Mouse (Mus musculus): ENCODE data around the gene Slc9a8.
"Not testable (repeated sequence)": the region's sequence is repeated elsewhere in the genome, so short reads cannot be mapped to it uniquely, and the experiment has no call there.

The Slc9a8 gene

DNA sequence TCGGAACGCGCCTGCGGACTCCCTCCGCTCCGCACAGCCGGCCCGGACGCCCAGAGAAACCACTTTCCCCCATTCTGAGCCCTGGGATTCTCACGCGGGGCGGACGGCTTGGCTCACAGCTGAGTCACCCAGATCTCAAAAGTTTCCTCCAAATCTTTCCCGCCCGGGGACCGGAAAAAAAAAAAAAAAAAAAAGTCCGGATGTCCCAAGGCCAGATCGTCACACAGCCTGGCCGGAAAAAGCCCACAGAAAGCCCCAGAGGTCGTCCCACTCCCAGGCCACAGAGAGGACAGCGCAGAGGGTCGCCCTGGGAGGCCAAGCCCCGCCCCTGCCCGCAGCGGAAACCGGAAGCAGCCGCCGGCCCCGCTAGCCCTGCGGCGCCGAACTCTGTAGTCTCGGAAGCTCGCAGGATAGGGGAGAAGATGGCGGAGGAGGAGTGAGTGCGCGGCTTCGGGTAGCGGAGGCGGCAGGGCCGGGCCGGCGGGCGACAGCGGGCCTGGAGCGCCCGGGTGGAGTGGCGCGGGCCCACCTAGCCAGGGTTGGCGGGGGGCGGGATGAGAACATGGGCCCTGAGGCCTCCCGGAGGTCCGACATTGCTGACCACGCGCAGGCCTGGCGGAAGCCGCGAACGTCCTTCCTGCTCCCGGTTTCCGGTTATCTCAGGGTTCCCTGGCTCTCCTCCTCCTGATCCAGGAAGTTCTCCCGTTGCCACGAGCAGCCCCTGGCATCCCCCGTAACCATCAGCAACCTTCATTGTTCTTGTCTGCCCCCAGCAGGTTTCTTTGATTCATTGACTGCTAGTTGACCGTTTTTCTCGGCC, at the start of gene Slc9a8:
TSS of gene Slc9a8 (plus strand) at position 383 of the 820 bp plus-strand sequence.
- peak; percentile 96 for DNase-seq (ENCODE audit: low spot score)

DNA sequence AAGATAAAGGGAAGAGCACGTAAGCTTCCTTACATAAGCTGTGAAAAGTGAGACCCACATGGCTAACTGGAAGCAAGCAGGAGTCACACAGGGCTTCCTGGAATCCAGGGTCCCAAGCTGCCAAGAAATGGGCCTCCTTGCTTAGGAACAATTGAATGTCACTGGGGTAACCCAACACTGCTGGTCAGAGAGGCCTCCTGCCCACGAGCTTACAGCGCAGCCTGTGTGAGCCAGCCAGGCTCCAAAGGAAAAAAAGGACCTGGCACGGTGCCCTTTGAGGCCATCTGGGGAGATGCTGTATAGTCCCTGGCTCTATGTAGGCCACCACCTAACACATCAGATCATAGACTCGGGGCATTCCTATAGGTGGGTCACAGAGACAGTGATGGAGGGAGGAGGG, 48.2 kb upstream of the Slc9a8 start:
- DNase-seq (ENCODE audit: low spot score) = peak; percentile 93

DNA sequence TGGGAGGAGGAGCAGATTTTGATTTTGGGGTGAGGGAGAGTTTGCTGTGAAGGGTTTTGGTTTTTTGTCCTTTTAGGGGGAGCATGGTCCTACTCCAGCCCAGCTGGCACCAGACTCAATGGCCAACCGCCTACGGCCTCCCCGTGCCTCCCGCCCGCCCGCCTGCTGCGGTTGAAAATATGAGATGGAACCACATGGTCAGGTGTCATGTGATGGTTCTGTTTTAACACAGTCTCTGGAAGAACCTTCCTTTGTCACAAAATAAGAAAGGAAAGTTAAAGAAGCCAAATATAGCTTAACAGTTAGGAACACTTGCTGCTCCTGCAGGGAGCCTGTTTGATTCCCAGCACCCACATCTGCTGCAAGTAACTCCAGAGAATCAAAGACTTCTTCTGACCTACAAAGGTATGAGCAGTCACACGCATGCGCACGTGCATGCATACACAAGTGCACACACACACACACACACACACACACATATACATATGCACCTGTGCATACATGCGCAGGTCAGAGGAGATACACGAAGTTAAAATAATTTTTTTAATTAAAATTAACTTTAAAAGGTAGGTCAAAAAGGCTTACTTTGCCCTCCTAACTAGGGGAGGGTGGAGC, 47.2 kb upstream of the Slc9a8 start:
- DNase-seq (ENCODE audit: low spot score) = no peak

DNA sequence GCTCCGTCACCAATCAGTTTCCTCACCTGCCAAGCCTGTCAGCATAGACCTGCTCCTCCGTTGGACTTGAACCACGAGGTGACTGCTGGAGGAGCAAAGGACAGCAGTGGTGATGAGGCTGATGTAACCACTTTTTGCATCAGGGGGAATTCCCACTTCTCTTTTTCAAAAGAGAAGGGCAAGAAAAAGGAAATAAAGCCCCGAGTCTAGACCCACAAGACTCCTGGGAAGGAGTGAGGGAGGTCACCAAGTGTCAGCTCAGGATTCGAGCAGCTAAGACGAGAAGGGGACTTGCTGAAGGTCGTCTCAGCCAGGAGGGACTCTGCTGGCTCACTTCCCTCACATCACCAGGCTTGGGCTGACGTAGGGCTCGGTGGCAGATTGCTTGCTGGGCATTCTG, 46.4 kb upstream of the Slc9a8 start:
- no peak for DNase-seq (ENCODE audit: low spot score)

DNA sequence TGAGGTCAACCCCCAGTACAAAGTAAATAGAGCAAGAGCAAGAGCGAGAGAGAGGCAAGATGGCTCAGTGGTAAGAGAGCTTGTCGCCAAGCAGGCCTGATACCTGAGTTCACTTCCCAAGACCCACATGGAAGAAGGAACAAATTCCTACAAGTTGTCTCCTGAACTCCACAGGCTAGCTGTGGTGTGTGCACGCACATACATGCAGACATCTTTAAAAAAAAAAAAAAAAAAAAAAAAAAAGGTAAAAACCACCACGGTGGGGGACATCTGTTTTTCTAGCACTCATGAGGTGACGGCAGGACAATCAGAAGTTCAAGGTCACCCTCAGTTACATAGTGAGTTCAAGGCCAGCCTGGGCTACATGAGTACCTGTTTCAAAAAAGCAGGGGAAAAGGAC, 45.8 kb upstream of the Slc9a8 start:
- DNase-seq (ENCODE audit: low spot score) = no peak

DNA sequence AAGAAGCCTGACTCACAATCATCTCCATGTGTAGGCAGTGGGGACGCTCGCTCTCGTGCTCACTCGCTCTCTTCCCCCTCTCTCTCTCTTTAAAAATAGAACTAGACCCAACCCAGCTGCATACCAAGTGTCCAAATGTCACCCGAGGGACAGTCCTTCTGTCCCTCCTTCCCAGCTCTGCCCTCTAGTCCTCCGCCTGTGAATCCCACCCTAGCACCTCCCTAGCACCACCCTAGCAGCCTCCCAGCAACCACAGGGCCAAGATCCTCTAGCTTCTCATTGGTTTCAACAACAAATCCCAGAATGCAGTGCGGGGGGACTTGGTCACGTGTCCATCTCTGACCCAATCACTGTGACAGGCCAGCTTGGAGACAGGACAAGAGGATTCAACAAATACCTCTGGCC, 45.4 kb upstream of the Slc9a8 start:
- DNase-seq (ENCODE audit: low spot score) = peak; percentile 45

DNA sequence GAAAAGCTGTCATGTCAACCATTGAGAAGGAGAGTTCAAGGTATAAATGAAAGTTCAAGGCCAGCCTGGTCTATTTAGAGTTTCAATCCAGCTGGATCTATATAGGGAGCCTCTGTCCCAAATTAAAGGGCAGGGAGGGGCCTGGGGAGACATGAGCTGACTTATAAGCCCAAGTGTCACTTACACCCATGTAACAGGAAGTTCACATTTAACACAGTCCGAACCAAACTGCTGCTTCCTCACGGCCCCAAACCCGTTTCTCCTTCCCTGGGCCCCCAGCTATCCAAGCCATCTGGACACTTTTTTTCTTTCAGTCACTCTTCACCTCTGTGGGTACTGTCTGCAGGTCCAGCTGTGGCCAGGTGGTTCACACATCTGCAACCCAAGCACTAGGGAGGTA, 43.8 kb upstream of the Slc9a8 start:
- DNase-seq (ENCODE audit: low spot score) = no peak

DNA sequence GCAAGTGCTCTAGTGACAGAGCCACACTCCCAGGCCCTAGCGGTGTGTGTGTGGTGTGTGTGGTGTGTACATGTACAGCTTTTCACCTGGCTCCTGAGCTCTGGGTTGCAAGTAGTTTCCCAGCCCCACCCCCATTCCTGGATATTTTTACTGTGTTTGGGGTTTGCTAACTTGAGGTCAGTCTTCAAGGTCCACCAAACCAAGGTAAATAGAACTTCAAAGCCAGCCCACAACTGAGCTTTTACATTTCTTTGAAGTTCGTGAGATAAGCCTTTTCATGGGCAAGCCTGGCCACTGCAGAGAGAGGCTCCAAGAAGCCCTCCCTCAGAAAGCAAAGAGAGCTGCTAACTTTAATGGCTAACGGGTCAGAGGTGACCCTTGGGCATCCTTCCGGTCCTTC, 42.5 kb upstream of the Slc9a8 start:
- DNase-seq (ENCODE audit: low spot score) = no peak

DNA sequence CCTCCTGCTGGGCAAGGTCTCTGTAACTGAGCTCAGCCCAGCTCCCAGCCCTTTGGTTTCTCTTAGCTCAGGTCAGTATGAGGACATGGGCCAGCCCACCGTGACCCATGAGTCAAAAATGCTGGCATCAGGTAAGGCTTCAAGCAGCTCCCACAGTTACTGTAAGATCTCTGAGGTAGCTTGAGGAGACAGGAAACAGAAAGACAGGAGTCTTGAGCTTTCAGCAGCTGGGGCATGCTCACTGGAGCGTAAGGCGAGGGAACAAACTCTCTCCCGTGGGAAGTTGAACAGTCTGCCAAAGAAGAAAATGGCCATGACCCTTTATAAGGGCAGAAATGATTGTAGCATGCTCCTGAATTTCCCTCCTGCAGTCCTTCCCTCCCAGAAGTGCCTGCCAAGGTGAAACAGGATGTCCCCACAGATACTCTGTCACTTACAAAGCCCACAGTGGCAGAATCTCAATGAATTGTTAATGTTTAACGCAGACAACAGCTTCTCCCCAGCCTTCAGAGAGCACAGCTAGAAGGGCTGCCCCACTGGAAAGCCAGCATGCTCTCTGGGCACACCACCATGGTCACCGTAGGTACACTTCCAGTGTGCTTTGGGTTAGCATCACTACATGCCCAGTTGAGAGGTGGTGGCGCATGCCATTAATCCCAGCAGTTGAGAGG, 40.8 kb upstream of the Slc9a8 start:
- DNase-seq (ENCODE audit: low spot score) = peak; percentile 50

DNA sequence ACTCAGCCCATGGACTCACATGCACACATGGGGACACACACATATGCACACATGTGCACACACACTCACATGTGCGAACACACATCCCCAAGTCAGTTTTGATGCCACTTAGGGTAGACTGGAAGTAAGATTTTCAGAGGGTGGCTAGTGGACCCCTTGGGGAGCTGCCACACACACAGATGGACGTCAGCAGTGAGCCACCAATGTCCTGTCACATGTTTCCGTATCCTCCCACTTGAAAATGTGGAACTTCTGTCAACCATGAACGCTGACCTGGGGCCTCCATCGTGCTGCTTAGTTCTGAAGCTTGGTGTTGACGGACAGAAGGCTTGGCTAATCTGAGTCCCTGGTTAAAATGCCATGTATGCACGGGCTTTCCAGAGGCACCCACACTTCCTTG, 39.9 kb upstream of the Slc9a8 start:
- DNase-seq (ENCODE audit: low spot score) = no peak

DNA sequence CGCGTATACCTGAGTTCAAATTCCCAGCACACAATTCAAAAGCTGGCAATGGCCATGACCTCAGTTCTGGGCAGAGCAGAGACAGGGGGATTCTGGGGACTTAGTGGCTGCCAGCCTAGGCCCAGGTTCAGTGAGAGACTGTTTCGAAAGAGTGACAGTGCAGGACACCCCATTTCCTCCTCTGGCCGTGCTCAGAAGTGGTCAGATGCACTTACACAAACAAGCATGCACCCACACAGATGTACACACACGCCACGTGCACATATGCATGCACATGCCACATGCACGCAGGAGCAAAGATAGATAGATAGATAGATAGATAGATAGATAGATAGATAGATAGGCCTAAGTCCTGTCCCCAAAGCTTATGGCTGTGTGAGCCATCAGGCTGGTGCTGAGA, 39.1 kb upstream of the Slc9a8 start:
- no peak for DNase-seq (ENCODE audit: low spot score)

DNA sequence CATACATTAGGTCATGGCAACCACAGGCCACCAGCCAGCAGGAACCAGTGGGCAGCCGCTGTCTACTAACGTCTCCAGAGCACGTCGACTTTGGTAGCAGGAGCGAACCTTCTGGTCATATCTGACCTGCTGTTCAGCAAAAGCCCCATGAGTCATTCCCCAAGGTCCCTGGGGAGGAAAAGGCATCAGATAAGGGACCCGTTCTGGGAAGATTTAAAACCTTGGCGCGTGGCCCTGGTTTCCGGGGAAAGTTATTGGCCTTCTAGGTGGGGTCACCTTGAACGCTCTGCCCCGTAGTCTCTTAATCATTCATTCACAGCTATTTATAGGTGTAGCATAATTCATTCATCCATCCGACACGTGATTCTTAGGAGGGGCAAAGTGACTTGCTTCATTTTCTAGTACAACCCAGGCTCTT, 37.8 kb upstream of the Slc9a8 start:
- no peak for DNase-seq (ENCODE audit: low spot score)

DNA sequence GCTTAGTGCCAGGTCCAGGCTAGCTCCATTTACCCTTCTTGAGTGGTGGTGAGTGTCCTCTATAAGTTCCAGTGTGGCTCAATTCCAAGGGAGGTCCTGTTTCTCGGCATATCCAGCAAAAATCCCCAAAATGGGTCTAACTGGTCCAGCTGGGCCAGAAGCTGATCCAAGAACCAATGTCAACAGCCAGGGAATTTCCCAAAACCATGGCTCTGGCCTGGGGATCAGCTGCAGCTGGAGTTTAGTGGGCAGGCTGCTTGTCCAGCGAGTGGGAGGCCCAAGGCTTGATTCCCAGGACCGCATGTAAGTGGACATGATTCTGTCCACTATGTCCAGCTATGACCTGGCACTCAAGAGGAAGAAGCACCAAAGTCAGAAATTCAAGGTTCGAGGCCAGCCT, 35.1 kb upstream of the Slc9a8 start:
- peak; percentile 74 for DNase-seq (ENCODE audit: low spot score)

DNA sequence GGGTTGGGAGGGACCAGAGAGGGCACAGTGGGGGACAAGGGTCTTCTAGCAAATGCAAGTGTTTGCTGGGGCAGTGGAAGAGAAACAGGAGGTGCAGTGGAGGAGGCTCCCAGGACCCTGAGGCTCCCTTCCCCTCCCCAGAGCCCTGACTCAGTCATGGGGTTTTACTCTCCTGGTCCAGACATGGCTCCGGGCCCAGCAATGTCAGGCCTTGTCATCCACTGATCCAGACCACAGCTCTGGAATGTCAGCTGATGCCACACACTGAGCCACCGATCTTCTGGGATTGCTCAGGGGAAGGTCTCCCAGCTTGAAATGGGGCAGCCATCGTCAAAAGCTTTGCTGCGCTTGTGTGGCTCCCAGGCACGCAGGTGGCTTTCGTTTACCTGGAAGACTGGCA, 34.5 kb upstream of the Slc9a8 start:
- DNase-seq (ENCODE audit: low spot score) = peak; percentile 60

DNA sequence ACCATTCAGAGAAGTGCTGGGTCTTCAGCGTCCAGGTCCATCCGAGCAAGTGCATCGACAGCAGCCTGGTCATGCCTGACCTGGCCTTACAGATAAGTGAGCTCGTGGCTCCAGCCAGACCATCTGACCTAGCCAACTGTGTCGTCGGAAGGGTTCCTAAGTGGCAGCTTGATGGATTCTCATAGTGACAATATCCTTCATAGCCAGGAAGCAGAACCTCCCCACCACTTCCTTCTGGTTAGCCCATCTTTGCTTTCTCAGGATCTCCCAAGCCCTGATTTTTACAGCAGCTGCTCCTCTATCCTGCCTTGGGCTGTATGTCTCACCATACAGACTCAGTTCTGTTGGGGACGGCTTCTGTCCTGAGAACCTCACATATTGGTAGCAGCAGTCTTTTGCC, 27.1 kb upstream of the Slc9a8 start:
- DNase-seq (ENCODE audit: low spot score) = no peak

DNA sequence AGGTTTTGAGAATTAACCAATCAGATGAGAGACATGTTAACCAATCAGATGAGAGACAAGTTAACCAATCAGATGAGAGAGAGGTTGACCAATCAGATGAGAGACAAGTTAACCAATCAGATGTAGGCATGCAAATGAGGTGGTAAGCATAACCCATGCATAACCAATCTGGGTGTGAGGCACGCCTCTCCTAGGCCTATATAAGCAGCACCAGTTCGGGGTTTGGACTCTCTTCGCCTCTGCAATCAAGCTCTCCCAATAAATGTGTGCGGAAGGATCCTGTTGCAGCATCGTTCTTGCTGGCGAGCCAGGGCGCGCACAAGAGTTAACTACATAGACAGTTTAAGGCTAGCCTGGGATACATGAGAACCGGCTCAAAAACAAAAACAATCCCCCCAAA, 25.1 kb upstream of the Slc9a8 start:
- DNase-seq (ENCODE audit: low spot score) = not testable (repeated sequence)

DNA sequence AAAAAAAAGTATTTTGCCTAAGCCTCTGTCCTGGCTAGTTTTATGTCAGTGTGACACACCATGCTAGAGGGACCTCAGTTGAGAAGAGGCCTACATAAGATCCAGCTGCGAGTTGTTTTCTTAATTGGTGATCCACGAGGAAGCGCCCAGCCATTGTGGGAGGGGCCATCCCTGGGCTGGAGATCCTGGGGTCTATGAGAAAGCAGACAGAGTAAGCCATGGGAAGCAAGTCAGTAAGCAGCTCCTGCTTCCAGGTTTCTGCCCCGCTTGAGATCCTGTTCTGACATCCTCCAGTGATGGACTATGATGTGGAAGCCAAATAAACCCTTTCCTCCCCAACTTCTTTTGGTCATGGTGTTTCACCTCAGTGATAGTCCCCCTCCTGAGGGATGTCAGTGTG, 22.5 kb upstream of the Slc9a8 start:
- no peak for DNase-seq (ENCODE audit: low spot score)

DNA sequence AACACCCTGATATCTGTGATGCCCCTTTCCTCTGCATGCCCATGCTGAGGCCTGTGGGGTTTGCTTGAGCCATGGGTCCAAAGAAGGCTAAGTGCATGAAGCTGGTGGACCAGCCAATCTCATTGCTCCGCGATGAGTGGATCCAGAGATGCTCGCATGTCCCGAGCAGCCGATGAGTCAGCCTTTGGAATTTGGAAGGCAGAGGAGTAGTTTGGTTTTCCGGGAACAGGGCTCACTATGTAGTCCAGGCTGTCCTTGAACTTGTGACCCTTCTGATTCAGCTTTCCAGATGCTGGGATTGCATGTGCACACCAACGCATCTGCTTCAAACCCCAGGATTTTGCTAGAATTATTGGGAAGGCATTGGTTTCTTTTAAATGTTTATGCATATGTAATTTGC, 21.9 kb upstream of the Slc9a8 start:
- DNase-seq (ENCODE audit: low spot score) = no peak

DNA sequence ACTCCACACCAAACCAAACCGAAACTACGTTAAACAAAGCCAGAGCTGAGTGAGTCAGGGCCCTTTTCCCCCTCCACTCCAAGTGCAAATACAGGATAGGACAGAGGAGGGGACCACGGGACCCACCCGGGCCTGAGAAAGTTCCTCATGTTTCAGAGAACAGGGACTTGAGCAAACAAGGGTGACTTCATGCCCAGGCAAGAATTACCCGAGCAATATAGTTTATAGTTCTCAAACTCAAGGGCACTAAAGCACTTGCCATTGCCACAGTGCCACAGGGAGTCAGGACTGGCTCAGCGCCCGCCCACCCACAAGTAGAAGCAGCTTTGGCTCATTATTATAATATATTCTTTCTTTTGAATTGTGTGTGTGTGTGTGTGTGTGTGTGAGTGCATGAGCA, 18.4 kb upstream of the Slc9a8 start:
- no peak for DNase-seq (ENCODE audit: low spot score)

DNA sequence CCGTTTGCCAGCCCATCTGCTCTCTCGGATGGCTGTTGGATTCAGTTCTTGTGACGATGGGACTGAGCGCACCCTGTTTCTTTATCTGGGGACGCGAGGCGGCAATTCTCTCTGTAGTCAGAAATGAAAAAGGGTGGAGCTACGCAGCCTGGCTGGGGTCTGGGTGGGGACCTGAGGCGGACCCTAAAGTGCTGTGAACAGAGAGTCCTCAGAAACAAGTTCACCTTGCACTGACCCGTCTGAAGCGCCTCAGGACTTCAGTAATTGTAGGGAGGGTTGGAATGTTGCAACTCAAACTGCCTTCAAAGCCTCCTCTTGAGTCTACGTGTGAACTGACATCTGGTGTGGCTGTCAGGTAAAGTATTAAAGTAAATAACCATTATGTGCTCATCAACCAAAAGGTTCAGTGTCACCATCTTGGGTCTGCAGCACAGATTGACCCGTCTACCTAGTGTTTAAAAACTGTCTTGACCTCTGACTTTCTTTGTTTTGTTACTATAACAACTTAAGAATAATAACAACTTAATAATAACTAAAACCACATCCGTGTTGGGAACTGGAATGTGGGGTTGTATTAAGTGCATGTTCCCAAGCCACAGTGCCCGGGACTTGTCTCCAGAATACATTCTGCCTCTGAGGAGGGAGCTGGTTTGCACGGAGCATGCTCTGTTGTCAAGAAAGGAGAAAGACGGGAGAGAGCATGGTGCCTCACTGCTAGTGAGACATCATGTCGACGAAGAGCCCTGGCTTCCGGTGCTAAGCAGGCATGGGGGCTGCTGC, 16.2 kb upstream of the Slc9a8 start:
- DNase-seq (ENCODE audit: low spot score) = no peak

DNA sequence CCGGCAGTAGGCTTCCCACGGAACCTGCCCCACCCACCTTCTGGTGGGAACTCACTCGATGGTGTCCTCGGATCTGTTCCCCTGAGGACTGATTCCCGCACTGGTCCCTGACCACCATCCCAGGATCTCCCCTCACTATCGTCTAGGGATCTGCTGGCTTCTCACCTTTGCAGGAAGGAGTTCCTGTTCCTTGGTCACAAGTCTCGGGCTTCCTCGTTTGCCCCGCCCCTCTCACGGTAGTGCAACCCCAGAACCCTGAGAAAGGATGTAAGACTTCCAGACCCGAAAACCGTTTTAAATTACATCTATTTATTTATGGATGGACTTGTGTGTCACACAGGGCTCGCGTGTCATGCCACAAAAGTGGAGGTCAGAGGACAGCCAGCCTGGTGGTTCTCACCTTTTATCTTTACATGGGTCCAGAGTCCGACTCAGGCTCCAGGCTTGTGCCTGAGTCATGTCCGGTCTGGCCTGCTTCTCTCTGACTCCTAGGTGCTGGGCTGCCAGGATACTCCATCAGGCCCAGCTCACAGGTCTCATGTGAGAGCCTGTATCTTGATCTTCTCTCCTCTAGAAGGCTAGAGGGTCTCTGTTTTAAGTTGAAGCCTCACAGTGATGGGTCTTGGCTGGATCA, 14.1 kb upstream of the Slc9a8 start:
- no peak for DNase-seq (ENCODE audit: low spot score)

DNA sequence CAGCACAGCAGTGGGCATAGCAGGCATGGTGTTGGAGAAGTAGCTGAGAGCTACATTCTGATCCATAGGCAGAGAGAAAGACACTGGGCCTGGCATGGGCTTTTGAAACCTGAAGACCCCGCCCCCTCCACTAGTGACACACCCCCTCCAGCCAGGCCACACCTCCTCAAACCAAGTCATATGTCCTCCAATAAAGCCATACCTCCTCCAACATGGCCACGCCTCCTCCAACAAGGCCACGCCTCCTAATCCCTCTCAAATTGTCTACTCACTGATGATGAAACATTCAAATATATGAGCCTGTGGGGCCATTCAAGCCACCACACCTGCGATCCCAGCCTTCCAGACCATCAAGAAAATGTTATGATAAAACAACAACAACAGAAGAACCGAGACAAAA, 7.1 kb upstream of the Slc9a8 start:
- no peak for DNase-seq (ENCODE audit: low spot score)

Data from adipocyte (in vitro differentiated cells).